Mouse (Mus musculus) hindbrain, postnatal 0 days (tissue): ENCODE measurements at regions not wholly inside any gene's neighbourhood (a gene's known extent, or its start where the extent isn't known, plus 50 kb on each side); places are given as distances from the start of the nearest gene placed in this dataset.
A peak's percentile ranks its signal among the peaks of the same experiment; 100 is the strongest.

Experiments used
- ATAC-seq: fragments of 200-750 bp; cut with Nextera tagmentation; 2 replicates; pipeline ENCODE4 v1.8.0; 2017; ENCODE audit warnings: mild to moderate bottlenecking, moderate TSS enrichment, moderate library complexity
- DNase-seq: peaks from one replicate; pipeline ENCODE4 v3.0.0-alpha.2; 2015; ENCODE audit warnings: low spot score
- H3K27ac ChIP-seq: fragments of 300-500 bp; sonication (generic); 2 replicates; pipeline ENCODE4 v1.5.1; 2014; ENCODE audit warnings: mild to moderate bottlenecking
- H3K27me3 ChIP-seq: fragments of 300-500 bp; sonication (generic); 2 replicates; pipeline ENCODE4 v1.6.1; 2014; ENCODE audit warnings: low read length, mixed read lengths; ENCODE audit not compliant: insufficient read depth
- H3K36me3 ChIP-seq: fragments of 300-500 bp; sonication (generic); 2 replicates; pipeline ENCODE4 v1.6.1; 2014; ENCODE audit warnings: low read length, mixed read lengths; ENCODE audit not compliant: insufficient read depth
- H3K4me1 ChIP-seq: fragments of 300-500 bp; sonication (generic); 2 replicates; pipeline ENCODE4 v1.6.1; 2014; ENCODE audit warnings: antibody characterized with exemption, low read length, mixed read lengths; ENCODE audit not compliant: insufficient read depth
- H3K4me2 ChIP-seq: fragments of 300-500 bp; sonication (generic); 2 replicates; pipeline ENCODE4 v1.6.1; 2014; ENCODE audit warnings: low read depth, mild to moderate bottlenecking, low read length, moderate library complexity, mixed read lengths
- H3K4me3 ChIP-seq: fragments of 300-500 bp; sonication (generic); 2 replicates; pipeline ENCODE4 v1.5.1; 2014; ENCODE audit warnings: low read length
- H3K9ac ChIP-seq: fragments of 300-500 bp; sonication (generic); replicated peaks from 2 replicates; pipeline ENCODE4 v1.6.1; 2014; ENCODE audit warnings: mild to moderate bottlenecking, low read length, moderate library complexity, mixed read lengths
- H3K9me3 ChIP-seq: fragments of 300-500 bp; sonication (generic); 2 replicates; pipeline ENCODE4 v1.6.1; 2016; ENCODE audit warnings: low read length, mixed read lengths
- CTCF ChIP-seq: IDR thresholded peaks from 2 replicates; pipeline ENCODE4 v1.5.1; 2016; ENCODE audit warnings: antibody characterized with exemption, control low read depth, low read depth
- WGBS: fragments of 180-500 bp; shearing (Covaris S2); extraction: QIAGEN DNeasy Blood & Tissue Kit; methylation state at CpG from one replicate; pipeline ENCODE4 v1.1.7; 2014; 5-methylcytosine and 5-hydroxymethylcytosine counted together

- H3K4me2 ChIP-seq: no peak overlapping the region
- no peaks in the 10 kb centered on the region for H3K27me3 ChIP-seq
- 0 out of 2 replicates have a peak, but pooled peaks cover 10% of the 10 kb centered on the region for H3K4me1 ChIP-seq
- WGBS: 40% methylated on average over 7 of the region's 7 CpGs
- H3K27ac ChIP-seq: 0 out of 2 replicates have a peak overlapping the region, but pooled peaks have one; percentile 48
- ATAC-seq (no peak), DNase-seq (no peak)
- H3K9ac ChIP-seq: no peak overlapping the region
- no peak for TF ChIP-seq CTCF
- H3K36me3 ChIP-seq: no peaks in the 10 kb centered on the region
- no peaks in the 10 kb centered on the region for H3K9me3 ChIP-seq
- H3K4me3 ChIP-seq: no peak overlapping the region
Observed at GRCm38 (mm10) chr12:79974530-79974929, 138.3 kb downstream of the Zfp36l1 start.

- H3K4me1 ChIP-seq: peaks cover 16% of the 10 kb centered on the region; the same call in 1 of the 2 replicates
- ATAC-seq: no peak
- no peak overlapping the region for H3K4me3 ChIP-seq
- H3K4me2 ChIP-seq: no peak overlapping the region
- no peaks in the 10 kb centered on the region for H3K9me3 ChIP-seq
- no peak for DNase-seq
- no peak overlapping the region for H3K27ac ChIP-seq
- no peak overlapping the region for H3K9ac ChIP-seq
- H3K27me3 ChIP-seq: no peaks in the 10 kb centered on the region
- WGBS: 89% methylated on average over 7 of the region's 7 CpGs
- no peak for TF ChIP-seq CTCF
- H3K36me3 ChIP-seq: no peaks in the 10 kb centered on the region
Observed at GRCm38 (mm10) chr12:79973566-79974230, 139.1 kb downstream of the Zfp36l1 start.

GRCm38 (mm10) chr12:79970981-79971390 lies 141.8 kb downstream of the Zfp36l1 start:
- TF ChIP-seq CTCF: no peak
- Histone ChIP-seq H3K36me3 (no peaks in the 10 kb centered on the region), H3K4me2 (no peak overlapping the region), H3K9ac (no peak overlapping the region), H3K4me1 (peaks cover 20% of the 10 kb centered on the region; the same call in 1 of the 2 replicates), H3K27me3 (no peaks in the 10 kb centered on the region), H3K27ac (peak overlapping the region; percentile 77), H3K9me3 (no peaks in the 10 kb centered on the region), H3K4me3 (no peak overlapping the region)
- peak; percentile 50 for DNase-seq
- 43% methylated on average over 5 of the region's 5 CpGs for WGBS
- peak; percentile 22; the same call in 1 of the 2 replicates for ATAC-seq

GRCm38 (mm10) chr12:79970227-79970901 lies 142.4 kb downstream of the Zfp36l1 start:
- DNase-seq (peak; percentile 82), ATAC-seq (peak; percentile 88)
- Histone ChIP-seq H3K4me2 (no peak overlapping the region), H3K9me3 (no peaks in the 10 kb centered on the region), H3K4me3 (no peak overlapping the region), H3K4me1 (peaks cover 25% of the 10 kb centered on the region; the same call in 1 of the 2 replicates), H3K36me3 (no peaks in the 10 kb centered on the region), H3K27ac (peak overlapping the region; percentile 77), H3K9ac (no peak overlapping the region), H3K27me3 (no peaks in the 10 kb centered on the region)
- WGBS: 19% methylated on average over 13 of the region's 13 CpGs
- no peak for TF ChIP-seq CTCF

- no peak overlapping the region for H3K9ac ChIP-seq
- peak; percentile 88 for DNase-seq
- peaks cover 29% of the 10 kb centered on the region; the same call in 1 of the 2 replicates for H3K4me1 ChIP-seq
- WGBS: 65% methylated on average over 3 of the region's 3 CpGs
- peak overlapping the region; percentile 77 for H3K27ac ChIP-seq
- H3K9me3 ChIP-seq: no peaks in the 10 kb centered on the region
- no peaks in the 10 kb centered on the region for H3K27me3 ChIP-seq
- H3K4me3 ChIP-seq: no peak overlapping the region
- H3K4me2 ChIP-seq: no peak overlapping the region
- peak; percentile 79 for ATAC-seq
- H3K36me3 ChIP-seq: no peaks in the 10 kb centered on the region
- TF ChIP-seq CTCF: peak; percentile 57
Observed at GRCm38 (mm10) chr12:79969346-79970226, 143.2 kb downstream of the Zfp36l1 start.

GRCm38 (mm10) chr12:79968676-79969075 lies 144.1 kb downstream of the Zfp36l1 start:
- H3K27me3 ChIP-seq: no peaks in the 10 kb centered on the region
- H3K9me3 ChIP-seq: no peaks in the 10 kb centered on the region
- DNase-seq (no peak), ATAC-seq (no peak)
- H3K9ac ChIP-seq: no peak overlapping the region
- H3K4me3 ChIP-seq: no peak overlapping the region
- H3K36me3 ChIP-seq: no peaks in the 10 kb centered on the region
- peaks cover 29% of the 10 kb centered on the region; the same call in 1 of the 2 replicates for H3K4me1 ChIP-seq
- no peak overlapping the region for H3K4me2 ChIP-seq
- TF ChIP-seq CTCF: no peak
- WGBS: 57% methylated on average over 3 of the region's 3 CpGs
- peak overlapping the region; percentile 77; the same call in 1 of the 2 replicates for H3K27ac ChIP-seq
